Mouse (Mus musculus) c-Kit-negative CD71-positive TER-119-positive erythroid progenitor cells, embryonic 14.5 days (primary cell): ENCODE data around the gene Nr5a1.

ENCODE experiments used
- DNase-seq: peaks from one replicate; pipeline ENCODE4 v3.0.0-alpha.2; 2013; ENCODE audit warnings: low read depth, low spot score

Gene Nr5a1

DNA sequence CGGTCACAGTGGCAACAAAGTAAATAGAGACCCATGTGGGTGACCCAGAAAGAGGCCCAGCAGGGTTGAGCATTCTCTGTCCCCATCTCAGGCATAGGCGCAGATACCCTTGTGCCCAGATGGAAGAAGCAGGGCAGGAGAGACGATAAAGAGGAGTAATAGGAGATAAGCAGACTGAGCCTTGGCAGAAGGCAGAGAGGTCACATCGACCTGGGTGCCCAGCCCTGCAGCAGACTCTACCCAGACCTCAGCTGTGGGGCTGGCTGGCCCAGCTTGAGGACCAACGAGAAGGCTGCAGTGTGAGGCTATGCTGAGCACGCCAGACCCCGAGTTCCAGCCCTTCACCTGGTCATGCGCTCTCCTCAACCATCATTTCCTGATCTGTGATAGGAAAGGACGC, 10.0 kb downstream of the Nr5a1 start:
- no peak for DNase-seq

DNA sequence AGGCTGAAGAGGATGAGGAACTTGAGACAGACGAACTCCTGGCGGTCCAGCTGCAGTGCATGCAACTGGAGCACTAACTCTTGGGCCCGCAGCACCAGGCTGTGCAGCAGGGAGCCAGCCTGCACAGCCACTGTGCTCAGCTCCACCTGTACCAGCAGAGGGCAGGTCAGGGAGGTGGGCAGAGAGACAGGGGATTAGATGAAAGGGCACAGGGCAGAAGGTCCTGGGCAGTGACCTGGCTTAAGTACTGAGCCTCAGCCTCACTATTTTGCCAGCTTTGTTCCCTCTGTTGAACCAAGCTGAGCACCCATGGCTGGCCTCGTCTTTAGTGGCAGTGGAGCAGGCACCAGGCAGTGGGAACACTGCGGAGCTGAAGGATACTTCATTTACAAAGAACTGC, 14.2 kb downstream of the Nr5a1 start:
- DNase-seq: no peak

DNA sequence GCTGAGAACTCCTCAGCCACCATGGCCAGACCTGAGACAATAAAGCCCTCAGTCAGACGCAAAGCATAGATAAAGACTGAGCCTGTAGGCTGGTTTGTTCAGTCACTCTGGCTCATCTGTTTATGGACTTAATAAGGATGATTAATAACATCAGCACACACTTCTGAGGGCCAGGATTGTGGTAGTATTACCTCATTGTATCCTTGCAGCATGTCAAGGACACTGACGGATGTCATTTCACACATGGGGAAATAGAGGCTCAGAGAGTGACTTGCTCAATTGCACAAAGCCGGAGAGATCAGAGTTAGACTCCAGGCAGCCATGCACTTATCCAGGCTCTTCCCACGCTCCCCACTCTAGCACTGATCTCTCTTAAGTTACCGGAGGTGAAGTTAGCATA, 15.7 kb downstream of the Nr5a1 start:
- no peak for DNase-seq

DNA sequence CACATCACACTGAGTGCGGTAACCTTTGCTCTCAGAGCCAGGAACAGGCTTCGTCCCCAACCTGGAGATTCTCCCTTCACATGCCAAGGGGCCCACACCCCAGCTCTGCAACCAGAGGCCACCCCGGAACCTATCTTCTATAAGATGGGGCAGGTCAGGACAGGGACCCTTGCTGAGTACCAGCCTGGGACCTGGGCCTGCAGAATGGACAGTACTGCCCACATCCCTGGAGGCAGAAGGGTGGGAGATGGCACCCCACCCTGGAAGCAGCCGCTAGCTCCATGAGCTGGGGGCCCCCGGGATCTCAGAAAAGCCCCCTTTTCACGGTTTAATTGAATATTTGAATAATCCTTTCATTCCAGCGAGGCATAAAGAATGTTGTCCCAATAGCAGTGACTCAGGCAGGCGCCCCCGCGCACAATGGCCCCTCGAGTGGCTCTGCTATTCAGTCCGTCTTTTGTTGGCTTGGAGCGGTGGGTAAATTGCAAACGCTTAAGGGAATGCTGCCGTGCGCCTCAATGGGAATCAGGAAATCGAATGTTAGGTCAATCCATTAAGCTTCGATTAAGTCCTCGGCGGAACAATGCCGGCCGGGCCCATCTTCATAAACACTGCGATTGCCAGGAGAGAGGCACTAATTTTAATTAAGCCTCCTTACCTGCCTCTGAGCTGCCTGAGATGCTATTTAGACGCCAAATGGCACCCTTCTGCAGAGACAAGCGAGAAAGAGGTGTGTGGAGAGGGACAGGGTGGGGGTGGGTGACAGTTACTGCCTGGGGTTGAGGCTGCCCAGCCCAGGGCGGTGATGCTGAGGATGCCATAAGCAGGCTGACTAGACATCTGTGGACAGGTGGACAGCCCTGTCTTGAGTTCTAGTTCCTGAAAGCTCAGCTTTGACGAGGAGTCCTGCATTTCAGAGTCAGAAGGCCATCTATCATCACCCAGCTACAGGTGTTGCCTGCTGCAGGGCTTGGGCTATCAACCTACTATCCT, 16.9 kb downstream of the Nr5a1 start:
- DNase-seq: no peak

DNA sequence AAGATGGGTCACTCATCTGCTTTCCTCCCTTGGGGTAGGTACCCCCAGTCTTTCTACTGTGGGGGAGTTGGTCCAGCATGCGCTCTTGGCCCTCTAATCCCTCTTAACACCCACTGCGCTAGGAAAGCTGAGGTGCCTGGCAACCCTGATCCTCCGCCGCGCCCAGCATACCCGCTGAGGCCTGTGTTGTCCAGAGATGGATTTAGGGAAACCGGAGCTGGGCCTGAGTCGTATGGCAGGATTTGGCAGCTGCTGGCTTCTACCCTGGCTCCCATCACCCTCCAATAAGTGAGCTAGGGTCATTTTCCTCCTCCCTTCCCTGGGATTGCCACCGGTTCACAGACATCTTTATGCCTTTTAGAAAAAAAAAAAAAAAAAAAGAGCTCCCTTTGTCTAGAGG, 18.6 kb downstream of the Nr5a1 start:
- DNase-seq: no peak

DNA sequence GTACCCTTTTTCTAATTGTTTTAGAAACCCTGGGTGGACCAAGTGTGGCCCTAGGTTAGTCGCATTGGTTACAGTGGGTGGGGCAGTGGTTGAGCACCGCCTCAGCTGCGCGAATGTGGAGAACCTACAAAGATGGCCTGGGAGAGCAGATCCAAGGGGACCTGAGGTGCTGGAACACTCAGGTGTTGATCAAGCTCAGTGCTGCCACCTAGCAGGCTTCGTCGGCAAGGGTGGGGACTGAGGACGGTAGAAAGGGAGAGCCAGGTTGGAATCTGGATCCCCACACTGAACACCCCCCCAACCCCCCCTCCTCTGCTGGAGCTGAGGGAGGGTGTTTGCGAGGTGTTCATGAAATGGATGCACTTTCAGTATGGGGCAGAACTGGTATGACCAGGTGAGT, 22.8 kb downstream of the Nr5a1 start:
- DNase-seq: peak; percentile 11

DNA sequence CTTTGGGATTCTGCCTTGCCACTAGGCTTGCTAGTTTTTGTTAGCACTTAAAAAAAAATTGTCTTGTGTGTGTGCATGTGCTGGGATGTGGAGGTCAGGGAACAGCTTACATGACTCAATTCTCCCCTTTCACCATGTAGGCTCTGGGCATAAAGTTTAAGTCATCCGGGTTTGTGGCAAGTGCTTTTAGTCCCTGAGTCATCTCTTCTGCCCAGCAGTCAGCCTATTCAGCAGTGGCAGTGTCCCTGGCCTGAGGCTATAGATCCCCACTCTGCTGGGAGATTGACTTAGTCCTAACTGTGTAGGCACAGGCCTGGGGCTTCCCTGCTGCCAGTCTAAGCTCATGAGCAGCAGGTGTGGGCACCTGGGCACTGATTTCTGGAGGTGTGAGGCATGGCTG, 24.5 kb downstream of the Nr5a1 start:
- no peak for DNase-seq

DNA sequence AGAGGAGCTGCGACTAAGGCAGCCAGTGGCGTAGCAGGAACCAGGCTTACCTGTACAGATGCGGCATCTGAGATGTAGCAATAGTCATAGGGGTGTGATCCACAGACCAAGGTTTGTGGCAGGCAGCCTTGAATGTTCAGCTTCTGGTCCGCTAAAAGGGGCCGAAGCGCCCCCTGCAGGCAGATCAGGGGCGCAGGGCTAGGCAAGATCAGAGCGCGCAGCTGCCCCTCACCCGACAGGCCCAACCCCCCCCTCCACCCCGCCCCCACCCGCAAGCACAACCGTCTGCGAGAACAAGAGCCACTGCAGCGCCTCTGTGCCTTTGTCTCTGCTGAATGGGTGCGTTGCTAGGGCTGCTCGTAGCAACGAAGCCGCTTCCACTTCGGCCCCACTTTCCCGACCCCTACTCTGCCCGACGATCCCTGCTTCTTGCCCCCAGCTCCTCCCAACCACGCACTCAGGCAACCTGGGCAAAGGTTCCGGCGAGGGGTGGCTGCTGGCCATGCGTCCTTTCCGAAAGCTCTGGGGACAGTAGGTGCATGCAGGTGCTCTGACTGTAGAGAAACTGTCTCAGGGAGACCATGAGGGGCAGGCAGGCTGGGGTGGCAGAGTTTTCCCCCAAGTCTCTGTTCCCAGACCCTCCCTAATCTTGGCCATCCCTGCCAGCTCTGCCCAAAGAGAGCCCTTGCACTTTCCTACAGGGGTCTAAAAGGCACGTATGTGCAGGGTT, 25.4 kb downstream of the Nr5a1 start:
- no peak for DNase-seq

DNA sequence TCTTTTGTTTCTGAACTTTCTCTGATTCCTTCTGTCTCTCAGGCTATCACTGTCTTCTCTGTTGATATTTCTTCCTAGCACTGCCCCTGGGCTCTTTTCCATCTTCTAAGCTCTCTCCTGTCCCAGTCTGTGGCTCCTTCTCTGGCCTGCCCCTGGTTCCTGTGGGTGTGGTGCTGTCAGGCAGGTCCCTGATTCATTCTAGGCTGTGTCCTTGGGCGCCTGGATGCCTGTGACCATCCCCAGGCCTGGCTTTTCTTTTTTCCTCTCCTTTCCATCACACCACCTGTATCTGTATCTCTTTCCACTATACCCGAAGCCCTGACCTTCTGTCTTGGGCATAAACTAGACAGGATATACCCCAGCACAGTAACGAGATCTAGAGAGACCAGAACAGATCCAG, 28.6 kb downstream of the Nr5a1 start:
- DNase-seq: no peak

DNA sequence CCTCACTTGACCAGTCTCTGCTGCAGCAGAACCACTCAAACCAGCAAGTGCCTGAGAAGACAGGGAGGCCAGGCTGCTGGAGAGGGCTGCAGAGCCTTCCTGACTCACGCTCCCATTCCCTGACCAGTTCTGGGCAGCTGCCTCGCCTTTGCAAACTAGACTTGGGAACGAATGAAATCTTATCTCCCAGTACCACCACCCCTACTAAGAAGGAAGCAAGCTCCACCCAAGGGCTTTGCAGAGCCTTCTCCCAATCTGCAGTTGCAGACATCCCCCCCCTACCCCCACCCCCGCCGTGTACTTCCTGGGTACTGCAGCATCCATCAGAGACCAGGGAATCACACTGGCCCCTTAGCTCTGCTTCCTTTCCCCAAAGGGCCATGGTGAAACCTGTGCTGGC, 31.3 kb downstream of the Nr5a1 start:
- no peak for DNase-seq

DNA sequence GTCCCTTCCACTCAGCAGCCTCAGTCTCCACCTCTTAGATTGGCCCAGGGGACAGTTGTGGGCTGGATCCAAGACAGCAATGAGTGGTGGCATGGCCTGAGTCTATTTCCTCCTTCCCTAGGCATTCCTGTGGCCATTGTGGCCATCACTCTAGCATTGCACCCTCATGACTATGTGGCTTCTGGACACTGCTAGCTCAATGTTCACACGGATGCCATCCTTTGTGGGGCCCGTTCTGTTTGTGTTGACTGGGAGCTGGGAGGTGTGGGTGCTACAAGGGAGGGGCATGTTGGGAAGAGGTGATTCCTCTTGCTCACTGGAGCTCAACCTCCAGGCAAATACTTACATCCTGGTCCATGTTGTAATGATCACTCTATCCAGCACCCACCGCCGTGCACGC, 32.1 kb downstream of the Nr5a1 start:
- DNase-seq: no peak

DNA sequence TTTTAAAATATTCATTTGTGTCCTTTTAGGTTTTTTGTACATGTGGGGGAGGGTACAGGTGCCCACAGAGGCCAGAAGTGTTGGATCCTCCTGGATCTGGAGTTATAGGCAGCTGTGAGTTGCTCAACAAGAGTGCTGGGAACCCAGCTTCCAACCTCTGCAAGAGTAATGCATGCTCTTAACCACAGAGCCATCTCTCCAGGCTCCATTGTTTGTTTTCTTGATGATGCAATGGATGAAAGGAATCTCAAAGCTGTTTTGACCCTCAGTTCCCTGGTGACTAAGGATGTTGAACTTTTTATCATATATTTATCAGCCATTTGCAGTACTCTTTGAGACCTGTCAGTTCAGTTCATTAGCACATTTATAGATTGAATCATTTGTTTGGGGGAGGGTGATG, 35.4 kb downstream of the Nr5a1 start:
- no peak for DNase-seq

DNA sequence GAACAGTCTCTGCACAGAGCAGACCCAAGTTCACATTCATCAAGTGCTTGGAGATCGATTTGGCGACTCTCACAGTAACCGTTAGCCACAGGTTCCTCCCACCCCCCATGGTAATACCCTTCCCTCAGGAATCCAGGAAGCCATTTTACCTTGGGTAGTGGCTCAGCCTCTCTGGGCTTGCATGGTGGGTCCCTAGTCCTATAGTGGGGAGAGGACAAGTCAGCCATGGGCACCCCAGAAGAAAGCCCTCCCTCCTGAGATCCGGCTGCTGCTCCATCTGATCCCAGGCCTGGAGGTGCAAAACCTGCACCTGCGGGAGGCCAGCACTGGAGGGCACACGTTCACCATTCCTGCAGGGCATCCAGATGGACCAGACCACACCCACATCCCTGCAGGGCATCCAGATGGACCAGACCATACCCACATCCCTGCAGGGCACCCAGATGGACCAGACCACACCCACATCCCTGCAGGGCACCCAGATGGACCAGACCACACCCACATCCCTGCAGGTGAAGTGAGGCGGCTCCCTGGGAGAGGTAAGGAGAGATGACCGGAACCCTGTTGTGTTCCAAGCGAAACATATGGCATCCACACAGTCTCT, 38.9 kb downstream of the Nr5a1 start:
- no peak for DNase-seq

DNA sequence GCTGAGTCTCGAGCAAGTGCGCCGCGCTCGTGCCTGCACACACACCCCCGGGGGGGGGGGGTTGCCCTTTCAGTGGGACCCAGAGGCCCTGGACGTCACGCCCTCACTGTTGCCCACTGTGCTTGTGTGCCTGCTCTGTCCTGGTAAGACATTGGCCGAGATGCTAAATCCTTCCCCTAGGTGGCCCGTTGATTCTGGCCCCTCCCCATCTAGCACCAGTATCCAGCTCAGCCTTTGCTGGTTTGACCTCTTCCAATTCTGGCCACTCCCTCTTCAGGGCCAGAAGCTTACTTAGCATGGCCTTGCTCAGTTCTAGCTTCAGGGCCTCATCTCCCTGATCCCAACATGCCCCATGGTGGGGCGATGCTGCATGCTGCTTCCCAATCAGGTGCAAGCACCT, 41.8 kb downstream of the Nr5a1 start:
- DNase-seq: no peak

DNA sequence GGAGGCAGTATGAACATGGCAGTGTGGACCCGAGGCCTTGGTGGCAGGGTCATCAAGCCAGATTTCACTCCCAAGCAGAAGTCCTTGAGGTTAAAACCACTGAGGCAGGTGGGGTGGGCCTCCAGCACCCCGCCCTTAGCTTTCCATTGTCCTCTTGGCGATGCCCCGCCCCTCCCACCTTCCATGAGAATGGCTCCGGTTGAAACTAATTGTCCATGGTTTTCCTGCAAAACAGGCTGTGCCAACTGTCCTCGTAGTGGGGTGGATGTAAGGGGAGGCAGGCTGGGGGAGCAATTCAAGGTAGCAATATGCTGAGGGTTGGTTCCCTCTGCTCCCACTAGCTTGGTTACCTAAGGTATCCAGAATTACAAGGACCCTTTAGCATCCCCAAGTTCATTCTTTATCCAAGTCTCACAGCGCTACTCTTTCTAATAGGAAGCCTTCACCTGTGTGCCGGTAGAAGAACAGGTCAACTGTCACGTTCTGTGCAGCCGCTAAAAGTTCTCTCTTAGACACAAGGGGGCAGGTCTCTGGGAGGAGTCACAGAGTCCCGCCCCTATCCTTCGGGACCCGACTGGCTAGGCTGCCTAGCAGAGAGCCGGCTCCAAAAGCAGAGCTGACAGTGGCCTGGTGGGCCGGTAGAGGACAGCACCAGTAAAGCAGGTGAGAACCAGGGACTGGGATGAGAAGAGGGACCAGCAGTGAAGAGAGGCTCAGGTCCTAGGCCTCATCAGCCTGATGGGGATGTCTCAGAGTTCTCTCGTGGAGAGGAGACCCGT, 45.4 kb downstream of the Nr5a1 start:
- no peak for DNase-seq

DNA sequence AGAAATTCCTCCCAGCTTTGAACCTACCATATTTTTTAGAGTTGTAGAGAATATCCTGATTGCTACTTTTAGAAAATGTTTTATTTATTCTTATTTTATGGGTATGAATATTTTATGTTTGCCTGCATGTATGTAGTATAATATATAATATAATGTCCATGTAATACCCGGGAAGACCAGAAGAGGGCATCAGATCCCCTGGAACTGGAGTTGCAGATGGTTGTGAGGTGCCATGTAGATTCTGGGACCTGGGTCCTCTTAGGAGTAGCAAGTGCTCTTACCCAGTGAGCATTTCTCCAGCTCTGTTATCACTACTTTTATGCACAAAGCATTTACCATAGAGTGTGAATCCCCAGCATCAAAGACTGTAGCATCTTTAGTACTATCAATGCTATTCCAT, 52.9 kb downstream of the Nr5a1 start:
- DNase-seq: peak; percentile 22

DNA sequence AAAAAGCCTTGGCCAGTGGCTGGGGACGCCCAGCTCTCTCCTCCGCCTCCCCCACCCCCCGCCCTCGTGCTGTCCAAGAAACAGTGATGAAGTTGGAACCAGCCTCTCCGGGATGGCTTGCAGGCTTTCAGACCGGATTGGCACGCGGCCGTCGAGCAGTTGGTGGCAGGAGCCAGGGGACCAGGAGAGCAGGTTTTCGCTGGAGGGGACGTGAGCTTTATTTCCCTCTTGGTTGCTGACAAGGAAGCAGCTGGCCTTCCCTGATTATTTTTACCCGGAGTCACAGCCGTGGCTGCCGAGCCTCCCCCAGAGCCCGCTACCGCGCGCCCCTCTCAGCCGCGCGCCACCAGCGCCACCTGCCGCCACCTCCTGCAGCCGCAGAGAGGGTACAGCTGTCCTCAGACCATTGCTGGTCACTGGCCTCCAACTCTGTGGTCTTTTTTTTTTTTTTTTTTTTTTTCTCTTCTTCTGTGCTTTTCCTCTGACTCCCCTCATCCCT, 56.0 kb downstream of the Nr5a1 start:
- DNase-seq: no peak

DNA sequence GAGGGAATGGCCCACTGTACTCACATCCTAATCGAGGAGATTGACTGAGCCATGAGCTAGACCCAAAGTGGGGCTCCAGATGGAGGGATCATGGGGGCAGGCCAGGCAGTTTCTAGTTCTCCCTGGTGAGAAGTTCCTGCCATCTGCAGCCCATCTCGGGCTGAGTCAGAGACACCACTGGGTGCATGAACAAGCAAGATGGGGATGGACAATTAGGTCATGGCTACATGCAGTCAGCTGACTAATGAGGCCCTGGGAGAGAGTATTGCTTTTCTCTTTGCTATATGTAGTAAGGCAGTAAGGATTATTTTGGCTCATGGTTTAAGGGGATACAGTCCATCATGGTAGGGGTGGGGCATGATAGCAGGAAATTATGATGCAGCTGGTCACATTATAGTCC, 60.6 kb downstream of the Nr5a1 start:
- DNase-seq: no peak

DNA sequence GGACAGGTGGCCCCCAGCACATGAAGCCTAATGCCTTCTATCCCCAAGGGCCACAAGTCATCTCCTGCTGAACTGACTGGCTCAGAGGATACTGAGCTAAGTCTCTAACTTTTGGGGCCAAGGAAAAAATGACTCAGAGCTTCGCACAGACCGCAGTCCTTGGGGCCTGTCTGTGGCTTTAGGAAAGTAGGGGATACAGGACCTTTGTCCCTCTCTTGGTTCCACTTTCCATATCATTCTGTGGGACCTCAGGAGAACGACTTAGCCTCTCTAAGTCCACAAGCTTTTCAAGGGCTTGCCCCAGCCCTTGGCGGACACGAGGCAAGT, 61.1 kb downstream of the Nr5a1 start:
- no peak for DNase-seq

DNA sequence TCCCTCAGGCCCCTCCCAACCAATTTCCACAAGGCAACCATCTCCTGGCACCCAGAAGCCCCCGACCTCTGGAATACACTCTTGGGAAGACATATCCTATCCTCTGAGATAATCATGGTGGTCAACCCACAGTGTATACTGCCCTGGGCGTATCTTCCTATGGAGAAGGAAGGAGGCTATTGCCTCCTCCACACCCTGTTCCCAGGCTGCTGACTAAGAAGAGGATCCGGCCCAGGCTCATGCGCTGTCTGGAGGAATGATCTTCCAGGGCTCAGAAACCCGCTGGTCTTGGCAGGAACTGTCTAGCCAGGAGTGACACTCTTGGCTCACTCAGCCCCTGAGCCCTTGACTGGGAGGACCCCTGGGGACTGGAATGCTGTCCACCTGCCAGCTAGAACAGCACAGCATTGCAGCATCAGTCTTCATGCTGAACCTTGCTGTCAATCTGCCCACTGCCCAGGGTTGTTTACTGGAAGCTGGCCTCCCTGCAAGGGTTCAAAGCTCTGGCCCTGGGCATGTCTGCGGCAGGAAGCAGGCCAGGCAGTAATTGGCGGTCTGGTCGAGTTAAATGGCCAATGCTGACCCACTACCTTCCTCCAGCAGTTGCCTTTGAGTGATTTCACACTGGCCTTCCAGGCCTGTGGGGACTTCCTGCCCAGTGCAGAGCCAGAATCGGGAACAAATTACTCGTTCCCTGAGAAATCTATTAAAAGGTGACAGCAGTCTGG, 61.6 kb downstream of the Nr5a1 start:
- no peak for DNase-seq

DNA sequence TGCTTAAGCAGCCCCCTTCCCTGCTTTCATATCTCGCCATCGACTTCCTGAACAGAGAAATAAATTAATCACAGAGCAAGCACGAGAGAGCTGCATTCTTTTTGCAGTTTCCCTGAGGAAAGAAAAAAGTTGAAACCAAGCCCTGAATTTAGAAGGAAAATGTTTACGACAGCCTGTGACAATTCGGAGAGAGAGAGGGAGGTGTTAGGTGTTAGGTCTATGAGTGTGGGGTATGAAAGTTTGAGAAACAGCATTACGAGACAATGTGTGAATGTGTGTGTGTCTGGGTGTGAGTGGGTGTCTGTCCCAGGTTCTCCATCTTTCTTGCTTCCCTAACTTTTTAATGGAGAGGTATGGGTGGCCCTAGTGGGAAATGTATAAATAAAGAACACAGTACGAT, 62.2 kb downstream of the Nr5a1 start:
- no peak for DNase-seq
